Mouse (Mus musculus) thymus, adult 2 months (tissue): ENCODE results near the gene Pigl.

Experiments used
- CTCF ChIP-seq: fragments of 200-500 bp; IDR thresholded peaks from 2 replicates; pipeline ENCODE4 v1.5.1; 2012; ENCODE audit warnings: mild to moderate bottlenecking, control low read depth, low read length, moderate library complexity, borderline replicate concordance; ENCODE audit not compliant: control insufficient read depth, poor library complexity, insufficient read depth; ENCODE audit errors: extremely low read depth
- POLR2A ChIP-seq: fragments of 200-500 bp; IDR thresholded peaks from 2 replicates; pipeline ENCODE4 v1.6.1; 2012; ENCODE audit warnings: mild to moderate bottlenecking, low read length, control low read depth, moderate library complexity; ENCODE audit not compliant: control insufficient read depth, poor library complexity, insufficient read depth; ENCODE audit errors: extremely low read depth

DNA sequence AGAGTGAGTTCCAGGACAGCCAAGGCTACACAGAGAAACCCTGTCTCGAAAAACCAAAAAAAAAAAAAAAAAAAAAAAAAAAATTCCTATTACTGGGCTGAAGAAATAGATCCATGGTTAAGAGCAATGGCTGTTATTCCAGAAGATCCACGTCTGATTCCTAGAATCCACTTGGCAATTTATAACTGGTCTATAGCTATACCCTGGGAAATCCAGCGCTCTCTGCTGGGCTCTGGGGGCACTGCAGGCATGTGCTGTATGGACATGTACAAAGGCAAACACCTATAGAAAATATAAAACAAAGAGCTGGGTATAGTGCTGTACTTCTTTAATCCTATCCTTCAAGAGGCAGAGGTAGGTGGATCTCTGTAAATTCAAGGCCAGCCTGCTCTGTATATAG lies 31.2 kb upstream of the Pigl start:
- no peak for TF ChIP-seq POLR2A
- no peak for TF ChIP-seq CTCF
